Mouse (Mus musculus): ENCODE measurements around the gene Phyhipl. TPM values are rescaled to one million over a fixed set of nuclear protein-coding genes. Genes with fewer than 3 reads are reported as not detected.

The Phyhipl gene
- under 1 TPM in 1 of 2 experiments, not detected in 1; 0.38 TPM for polyA plus RNA-seq (2017; shearing (Covaris generic))

GRCm38 (mm10) chr10:70655828-70656227, at the start of gene Phyhipl:
Phyhipl (minus strand) TSS chr10:70655965.

Other genes starting within 250 kb of the Phyhipl start
- under 1 TPM in 1 of 2 experiments, not detected in 1; 0.12 TPM for gene Fam13c, start 215.5 kb downstream of the Phyhipl start, polyA plus RNA-seq (2017; shearing (Covaris generic))

All from activated CD4-positive, CD25-positive, alpha-beta regulatory T cell (primary cell).